Mouse (Mus musculus): ENCODE results near the gene Fignl2. TPM values are rescaled to one million over a fixed set of nuclear protein-coding genes. Genes with fewer than 3 reads are reported as not detected.

The Fignl2 gene
- polyA plus RNA-seq, 1 experiment from 2014 or later: 0.40 TPM

GRCm38 (mm10) chr15:101086956-101087355 lies 8.6 kb upstream of the Fignl2 start:
- no peak overlapping the region for H3K27ac ChIP-seq (ENCODE audit: low read depth, low read length)
- DNase-seq (ENCODE audit: low spot score) (no peak), ATAC-seq (replicated peaks; ENCODE audit: low FRiP score) (no peak)
- no peaks in the 10 kb centered on the region for H3K36me3 ChIP-seq (ENCODE audit: control insufficient read depth, insufficient read depth, low read length)
- no peak overlapping the region for H3K4me3 ChIP-seq (ENCODE audit: low read depth, low read length)
- 67% methylated on average over 3 of the region's 3 CpGs for WGBS
- no peak overlapping the region for H3K9ac ChIP-seq (ENCODE audit: low read depth, low read length)
- no peak overlapping the region for H3K4me2 ChIP-seq
- no peaks in the 10 kb centered on the region for H3K27me3 ChIP-seq (replicated peaks; ENCODE audit: control insufficient read depth, insufficient read depth, low read length)
- peaks cover 1% of the 10 kb centered on the region; the same call in 1 of the 2 replicates for H3K4me1 ChIP-seq (replicated peaks; ENCODE audit: control insufficient read depth, insufficient read depth, low read length)
- H3K9me3 ChIP-seq (ENCODE audit: control insufficient read depth, low read length): no peaks in the 10 kb centered on the region

GRCm38 (mm10) chr15:101086451-101086850 lies 8.1 kb upstream of the Fignl2 start:
- ATAC-seq (replicated peaks; ENCODE audit: low FRiP score): no peak
- no peak for DNase-seq (ENCODE audit: low spot score)
- Histone ChIP-seq H3K36me3 (ENCODE audit: control insufficient read depth, insufficient read depth, low read length) (no peaks in the 10 kb centered on the region), H3K27ac (ENCODE audit: low read depth, low read length) (no peak overlapping the region), H3K9me3 (ENCODE audit: control insufficient read depth, low read length) (no peaks in the 10 kb centered on the region), H3K27me3 (replicated peaks; ENCODE audit: control insufficient read depth, insufficient read depth, low read length) (no peaks in the 10 kb centered on the region; the same call in 1 of the 2 replicates), H3K4me3 (ENCODE audit: low read depth, low read length) (no peak overlapping the region), H3K9ac (ENCODE audit: low read depth, low read length) (no peak overlapping the region), H3K4me2 (no peak overlapping the region), H3K4me1 (replicated peaks; ENCODE audit: control insufficient read depth, insufficient read depth, low read length) (no peaks in the 10 kb centered on the region)
- 73% methylated on average over 9 of the region's 9 CpGs for WGBS

- no peak overlapping the region for H3K4me2 ChIP-seq
- WGBS: 65% methylated on average over 10 of the region's 10 CpGs
- H3K4me3 ChIP-seq (ENCODE audit: low read depth, low read length): no peak overlapping the region
- H3K27ac ChIP-seq (ENCODE audit: low read depth, low read length): no peak overlapping the region
- DNase-seq (ENCODE audit: low spot score) (no peak), ATAC-seq (replicated peaks; ENCODE audit: low FRiP score) (no peak)
- H3K4me1 ChIP-seq (replicated peaks; ENCODE audit: control insufficient read depth, insufficient read depth, low read length): peaks cover 2% of the 10 kb centered on the region
- peaks cover 14% of the 10 kb centered on the region for H3K27me3 ChIP-seq (replicated peaks; ENCODE audit: control insufficient read depth, insufficient read depth, low read length)
- no peaks in the 10 kb centered on the region for H3K9me3 ChIP-seq (ENCODE audit: control insufficient read depth, low read length)
- no peaks in the 10 kb centered on the region for H3K36me3 ChIP-seq (ENCODE audit: control insufficient read depth, insufficient read depth, low read length)
- no peak overlapping the region for H3K9ac ChIP-seq (ENCODE audit: low read depth, low read length)
Measured at GRCm38 (mm10) chr15:101084499-101084898, 6.1 kb upstream of the Fignl2 start.

- Histone ChIP-seq H3K9me3 (ENCODE audit: control insufficient read depth, low read length) (no peaks in the 10 kb centered on the region), H3K27me3 (replicated peaks; ENCODE audit: control insufficient read depth, insufficient read depth, low read length) (peaks cover 37% of the 10 kb centered on the region), H3K4me2 (no peak overlapping the region), H3K9ac (ENCODE audit: low read depth, low read length) (no peak overlapping the region), H3K4me3 (ENCODE audit: low read depth, low read length) (no peak overlapping the region), H3K4me1 (replicated peaks; ENCODE audit: control insufficient read depth, insufficient read depth, low read length) (peaks cover 6% of the 10 kb centered on the region), H3K27ac (ENCODE audit: low read depth, low read length) (no peak overlapping the region), H3K36me3 (ENCODE audit: control insufficient read depth, insufficient read depth, low read length) (no peaks in the 10 kb centered on the region)
- DNase-seq (ENCODE audit: low spot score) (no peak), ATAC-seq (replicated peaks; ENCODE audit: low FRiP score) (no peak)
- WGBS: 58% methylated on average over 4 of the region's 4 CpGs
Measured at GRCm38 (mm10) chr15:101082236-101082635, 3.9 kb upstream of the Fignl2 start.

GRCm38 (mm10) chr15:101081035-101081548 lies 2.7 kb upstream of the Fignl2 start:
- Histone ChIP-seq H3K9me3 (ENCODE audit: control insufficient read depth, low read length) (no peaks in the 10 kb centered on the region), H3K4me3 (ENCODE audit: low read depth, low read length) (no peak overlapping the region), H3K4me2 (no peak overlapping the region), H3K9ac (ENCODE audit: low read depth, low read length) (no peak overlapping the region), H3K36me3 (ENCODE audit: control insufficient read depth, insufficient read depth, low read length) (no peaks in the 10 kb centered on the region), H3K27me3 (replicated peaks; ENCODE audit: control insufficient read depth, insufficient read depth, low read length) (peaks cover 47% of the 10 kb centered on the region), H3K27ac (ENCODE audit: low read depth, low read length) (no peak overlapping the region; the same call in 1 of the 2 replicates), H3K4me1 (replicated peaks; ENCODE audit: control insufficient read depth, insufficient read depth, low read length) (peaks cover 11% of the 10 kb centered on the region)
- WGBS: 65% methylated on average over 7 of the region's 7 CpGs
- ATAC-seq (replicated peaks; ENCODE audit: low FRiP score) (no peak), DNase-seq (ENCODE audit: low spot score) (no peak)

GRCm38 (mm10) chr15:101080031-101080520 lies 1.7 kb upstream of the Fignl2 start:
- H3K4me3 ChIP-seq (ENCODE audit: low read depth, low read length): no peak overlapping the region
- 78% methylated on average over 9 of the region's 9 CpGs for WGBS
- peaks cover 13% of the 10 kb centered on the region for H3K4me1 ChIP-seq (replicated peaks; ENCODE audit: control insufficient read depth, insufficient read depth, low read length)
- no peaks in the 10 kb centered on the region for H3K9me3 ChIP-seq (ENCODE audit: control insufficient read depth, low read length)
- no peak overlapping the region for H3K27ac ChIP-seq (ENCODE audit: low read depth, low read length)
- peaks cover 57% of the 10 kb centered on the region for H3K27me3 ChIP-seq (replicated peaks; ENCODE audit: control insufficient read depth, insufficient read depth, low read length)
- H3K4me2 ChIP-seq: no peak overlapping the region
- no peak for ATAC-seq (replicated peaks; ENCODE audit: low FRiP score)
- no peaks in the 10 kb centered on the region for H3K36me3 ChIP-seq (ENCODE audit: control insufficient read depth, insufficient read depth, low read length)
- no peak for DNase-seq (ENCODE audit: low spot score)
- no peak overlapping the region for H3K9ac ChIP-seq (ENCODE audit: low read depth, low read length)

GRCm38 (mm10) chr15:101078731-101079156 lies 377 bp upstream of the Fignl2 start:
- peak overlapping the region; percentile 64; the same call in 1 of the 2 replicates for H3K9ac ChIP-seq (ENCODE audit: low read depth, low read length)
- peaks cover 17% of the 10 kb centered on the region for H3K4me1 ChIP-seq (replicated peaks; ENCODE audit: control insufficient read depth, insufficient read depth, low read length)
- peak overlapping the region; percentile 63 for H3K4me2 ChIP-seq
- H3K9me3 ChIP-seq (ENCODE audit: control insufficient read depth, low read length): no peaks in the 10 kb centered on the region
- DNase-seq (ENCODE audit: low spot score) (peak; percentile 78), ATAC-seq (replicated peaks; ENCODE audit: low FRiP score) (peak; percentile 79)
- 2% methylated on average over 27 of the region's 30 CpGs for WGBS
- peak overlapping the region; percentile 86 for H3K27ac ChIP-seq (ENCODE audit: low read depth, low read length)
- peaks cover 58% of the 10 kb centered on the region for H3K27me3 ChIP-seq (replicated peaks; ENCODE audit: control insufficient read depth, insufficient read depth, low read length)
- peak overlapping the region; percentile 70 for H3K4me3 ChIP-seq (ENCODE audit: low read depth, low read length)
- H3K36me3 ChIP-seq (ENCODE audit: control insufficient read depth, insufficient read depth, low read length): no peaks in the 10 kb centered on the region; the same call in 1 of the 2 replicates

- H3K36me3 ChIP-seq (ENCODE audit: control insufficient read depth, insufficient read depth, low read length): no peaks in the 10 kb centered on the region; the same call in 1 of the 2 replicates
- H3K27ac ChIP-seq (ENCODE audit: low read depth, low read length): no peak overlapping the region; the same call in 1 of the 2 replicates
- H3K9me3 ChIP-seq (ENCODE audit: control insufficient read depth, low read length): no peaks in the 10 kb centered on the region
- peaks cover 17% of the 10 kb centered on the region for H3K4me1 ChIP-seq (replicated peaks; ENCODE audit: control insufficient read depth, insufficient read depth, low read length)
- ATAC-seq (replicated peaks; ENCODE audit: low FRiP score): no peak
- H3K27me3 ChIP-seq (replicated peaks; ENCODE audit: control insufficient read depth, insufficient read depth, low read length): peaks cover 58% of the 10 kb centered on the region
- DNase-seq (ENCODE audit: low spot score): peak; percentile 52
- WGBS: 3% methylated on average over 34 of the region's 34 CpGs
- H3K4me3 ChIP-seq (ENCODE audit: low read depth, low read length): peak overlapping the region; percentile 70
- H3K9ac ChIP-seq (ENCODE audit: low read depth, low read length): peak overlapping the region; percentile 64
- H3K4me2 ChIP-seq: peak overlapping the region; percentile 63
Measured at GRCm38 (mm10) chr15:101077001-101077812, 1.2 kb downstream of the Fignl2 start.
